Mouse (Mus musculus) retina, adult 2 months (tissue): Measurements from ENCODE around the gene Duxf3.
"Not testable (repeated sequence)": the region's sequence is repeated elsewhere in the genome, so short reads cannot be mapped to it uniquely, and the experiment has no call there.

Source experiments
- DNase-seq: peaks from one replicate; pipeline ENCODE4 v3.0.0-alpha.2; 2012; ENCODE audit warnings: low read depth, low spot score

Gene Duxf3

DNA sequence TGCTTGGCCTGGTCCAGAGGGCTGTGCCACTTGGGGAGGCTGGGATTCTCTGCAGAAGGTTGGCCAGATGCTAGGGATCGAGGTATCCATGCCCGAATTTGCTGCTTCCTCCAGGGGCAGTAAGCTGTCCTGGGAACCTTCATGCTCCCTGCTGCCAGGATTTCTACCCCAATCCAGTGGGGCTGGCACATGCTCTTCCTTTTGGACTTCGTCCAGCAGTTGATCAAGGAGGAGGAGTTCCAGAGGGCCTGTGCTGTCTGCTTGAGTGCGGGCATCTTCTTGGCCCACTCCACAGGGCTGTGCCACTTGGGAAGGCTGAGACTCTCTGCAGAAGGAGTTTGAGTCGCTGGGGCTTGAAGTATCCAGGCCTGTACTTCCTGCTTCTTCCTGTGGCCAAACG is 9.3 kb downstream of the Duxf3 start:
- not testable (repeated sequence) for DNase-seq

GRCm38 (mm10) chr10:58221571-58221970 is 10.9 kb downstream of the Duxf3 start:
- DNase-seq = not testable (repeated sequence)

DNA sequence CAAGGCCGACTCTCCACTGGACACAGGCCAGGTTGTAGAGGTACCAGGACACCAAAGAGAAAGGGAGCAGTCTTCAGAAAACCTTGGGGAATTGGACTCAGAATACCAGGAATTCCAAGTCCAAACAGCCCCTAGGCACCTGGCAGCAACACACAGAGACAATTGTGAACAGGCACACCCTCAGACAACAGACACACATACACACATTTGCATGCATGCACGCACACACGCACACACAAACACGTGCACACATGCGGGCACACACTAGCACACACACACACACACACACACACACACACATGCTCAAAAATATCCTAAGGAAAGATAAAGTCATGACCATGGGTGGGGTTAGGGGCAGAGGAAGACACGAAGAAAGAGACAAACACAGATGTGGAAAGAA is 11.7 kb downstream of the Duxf3 start:
- DNase-seq = no peak

DNA sequence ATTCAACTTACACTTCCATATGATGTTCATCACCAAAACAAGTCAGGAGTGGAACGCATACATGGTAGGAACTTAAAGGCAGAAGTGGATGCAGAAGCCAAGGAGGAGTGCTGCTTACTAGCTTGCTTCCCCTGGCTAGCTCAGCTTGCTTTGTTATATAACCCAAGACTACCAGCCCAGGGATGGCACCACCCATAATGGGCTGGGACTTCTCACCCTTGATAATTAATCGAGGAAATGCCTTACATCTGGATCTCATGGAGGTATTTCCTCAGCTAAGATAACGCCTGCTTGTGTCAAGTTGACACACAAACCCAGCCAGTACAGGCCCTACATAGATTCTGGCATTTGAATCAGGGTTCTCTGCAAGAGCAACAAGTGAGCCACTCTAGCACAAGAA is 15.1 kb downstream of the Duxf3 start:
- no peak for DNase-seq

DNA sequence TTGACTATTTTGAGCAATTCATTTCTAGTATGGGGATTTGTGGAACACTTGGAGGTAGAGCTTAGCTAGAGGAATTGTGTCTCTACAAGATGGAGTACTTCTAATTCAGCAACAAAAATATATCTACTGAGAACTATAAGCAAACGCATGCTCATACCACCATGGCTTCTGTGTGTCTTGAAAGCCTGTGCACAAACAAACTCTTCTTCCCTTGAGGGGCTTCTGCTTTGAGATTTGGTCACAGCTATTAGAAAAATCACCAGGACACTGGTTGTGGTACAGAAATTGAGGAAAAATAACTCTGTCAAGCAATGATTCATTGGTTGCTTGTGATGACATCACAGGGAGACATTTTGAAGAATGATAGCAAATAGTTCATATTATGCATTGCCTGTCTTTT is 17.1 kb downstream of the Duxf3 start:
- DNase-seq = no peak

DNA sequence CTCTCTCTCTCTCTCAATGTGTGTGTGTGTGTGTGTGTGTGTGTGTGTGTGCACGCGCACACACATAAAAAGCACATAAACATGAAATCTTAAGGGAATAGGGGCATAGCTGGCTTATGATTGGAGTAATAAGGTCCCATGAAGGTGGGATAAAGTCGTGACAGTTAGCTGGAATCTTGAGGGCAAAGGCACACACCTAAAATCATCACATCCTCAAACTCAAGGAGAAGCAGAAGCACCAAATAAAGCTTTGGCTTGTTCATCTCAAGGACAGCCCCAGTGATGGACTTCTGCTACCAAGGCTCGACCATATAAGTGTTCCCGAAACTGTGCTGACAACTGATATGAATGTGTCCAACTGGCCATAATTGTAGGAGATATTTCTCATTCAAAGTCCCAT is 17.5 kb downstream of the Duxf3 start:
- no peak for DNase-seq

DNA sequence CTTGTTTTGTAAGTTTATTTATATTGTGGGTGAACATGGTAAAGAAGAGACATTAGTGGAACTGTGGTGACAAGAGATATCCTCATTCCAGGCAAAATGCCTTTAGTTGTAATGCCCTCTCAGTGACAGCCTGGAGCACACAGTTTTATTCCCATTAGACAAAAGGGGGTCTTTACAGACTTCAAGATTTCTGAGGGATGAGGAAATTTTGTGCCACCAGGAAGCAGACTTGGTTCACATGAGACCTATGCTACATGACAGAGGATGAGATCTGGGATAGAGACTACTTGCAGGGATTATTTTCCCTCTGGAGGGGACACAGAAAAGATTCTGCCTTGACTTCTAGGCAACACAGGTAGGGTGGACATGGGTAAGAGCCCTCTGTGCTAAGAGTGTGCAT is 18.0 kb downstream of the Duxf3 start:
- DNase-seq = no peak

DNA sequence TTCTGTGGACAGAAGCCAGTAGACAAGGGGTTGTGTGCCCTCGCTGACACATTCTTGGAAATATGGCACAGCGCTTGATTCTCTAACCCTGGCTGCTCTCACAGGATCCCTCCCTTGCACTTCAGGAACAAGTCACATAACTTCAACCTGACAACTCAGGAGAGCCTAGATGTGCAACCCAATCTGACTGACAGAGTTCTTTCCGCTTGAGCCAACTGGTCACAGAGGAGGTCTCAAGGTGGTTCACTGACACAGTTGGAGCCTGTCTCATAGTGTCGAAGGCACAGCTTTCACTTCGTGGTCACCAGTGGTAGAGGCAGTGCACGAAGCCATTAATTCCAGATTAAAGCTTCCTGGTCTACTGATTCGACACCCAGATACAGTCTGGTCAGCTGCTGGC is 20.2 kb downstream of the Duxf3 start:
- no peak for DNase-seq

DNA sequence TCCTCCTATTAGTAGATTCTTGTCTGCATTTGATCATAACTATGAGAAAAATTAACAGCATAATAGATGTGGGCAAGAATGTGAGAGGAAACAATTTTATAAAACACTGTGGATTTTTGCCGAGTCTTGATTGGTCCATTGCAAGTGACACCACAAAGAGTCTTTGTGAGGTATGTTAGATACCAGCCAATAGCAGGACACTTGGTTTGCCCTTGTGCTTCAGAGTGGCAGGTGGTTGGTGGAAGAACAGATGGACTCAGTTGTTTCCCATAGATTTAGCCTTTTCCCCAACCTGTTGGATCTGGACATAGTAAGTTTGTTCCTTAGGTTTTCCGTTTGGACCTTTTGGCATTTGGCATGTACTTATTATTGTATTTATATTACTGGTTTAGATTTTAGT is 21.3 kb downstream of the Duxf3 start:
- DNase-seq = no peak

GRCm38 (mm10) chr10:58210514-58210913 is 22.0 kb downstream of the Duxf3 start:
- DNase-seq = no peak

DNA sequence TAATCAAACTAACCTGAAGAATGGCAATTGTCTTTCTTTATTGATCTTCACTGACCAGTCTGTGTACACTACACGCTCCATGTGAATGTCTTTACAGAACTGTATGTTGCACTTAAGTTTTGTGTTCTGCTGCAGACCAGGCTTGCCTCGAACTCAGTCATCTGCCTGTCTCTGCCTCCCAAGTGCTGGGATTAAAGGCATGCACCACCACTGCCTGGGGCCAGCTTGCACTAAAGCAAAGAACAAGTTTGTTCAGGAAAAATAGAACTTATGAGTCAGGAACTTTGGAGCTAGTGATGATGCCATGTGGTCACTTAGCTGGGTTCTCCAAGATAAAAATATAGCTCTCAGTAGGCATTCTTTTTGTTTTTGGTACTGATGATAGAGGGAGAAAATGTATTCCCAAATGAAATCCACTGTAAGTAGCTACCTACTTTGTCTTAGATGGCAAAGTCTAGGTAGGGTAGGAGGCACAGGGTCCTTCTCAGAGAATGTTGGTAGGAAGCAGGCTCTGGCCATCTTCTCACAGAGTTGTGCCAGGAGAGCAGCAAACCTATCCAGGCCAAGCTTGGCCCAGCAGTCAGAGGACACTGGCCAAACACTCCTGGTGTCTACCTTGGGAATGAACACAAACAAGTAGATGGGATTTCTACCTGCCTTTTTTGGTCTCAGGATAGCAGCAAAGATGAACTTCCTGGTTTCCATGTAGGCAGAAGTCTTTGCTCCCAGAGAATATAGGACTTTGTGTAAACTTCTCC is 22.6 kb downstream of the Duxf3 start:
- no peak for DNase-seq

DNA sequence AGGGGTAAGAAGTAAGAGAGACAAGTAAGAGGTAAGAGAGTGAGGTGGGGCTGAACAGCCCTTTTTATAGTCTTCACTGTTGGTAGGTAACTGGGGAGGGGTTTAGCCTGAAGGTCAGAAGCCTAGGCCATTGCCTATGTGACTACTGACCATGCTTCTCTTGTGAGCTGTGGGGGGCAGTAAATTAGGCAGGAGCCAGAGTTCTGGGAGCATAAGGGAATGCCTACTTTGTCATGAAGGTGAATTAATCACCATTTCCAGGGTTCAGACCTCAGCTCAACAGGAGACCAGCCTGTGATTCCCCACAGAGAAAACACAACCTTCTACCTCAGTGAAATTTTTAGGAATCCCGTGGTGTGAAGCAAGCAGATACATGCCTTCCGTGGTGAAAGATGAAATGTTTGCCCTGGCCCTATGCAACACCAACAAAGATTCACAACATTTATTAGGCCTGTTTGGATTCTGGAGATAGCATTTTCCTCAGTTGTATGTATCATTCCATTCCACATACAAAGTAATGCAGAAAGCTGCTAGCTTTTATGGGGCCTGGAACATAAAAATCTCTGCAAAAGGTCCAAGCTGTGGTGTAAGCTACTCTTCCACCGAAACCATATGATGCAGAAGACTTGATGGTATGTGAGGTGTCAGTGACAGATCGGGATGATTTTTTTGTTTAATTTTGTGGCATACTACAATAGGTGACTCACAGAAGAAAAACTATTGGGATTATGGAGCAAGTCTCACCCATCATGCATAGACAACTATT is 25.7 kb downstream of the Duxf3 start:
- DNase-seq = no peak

DNA sequence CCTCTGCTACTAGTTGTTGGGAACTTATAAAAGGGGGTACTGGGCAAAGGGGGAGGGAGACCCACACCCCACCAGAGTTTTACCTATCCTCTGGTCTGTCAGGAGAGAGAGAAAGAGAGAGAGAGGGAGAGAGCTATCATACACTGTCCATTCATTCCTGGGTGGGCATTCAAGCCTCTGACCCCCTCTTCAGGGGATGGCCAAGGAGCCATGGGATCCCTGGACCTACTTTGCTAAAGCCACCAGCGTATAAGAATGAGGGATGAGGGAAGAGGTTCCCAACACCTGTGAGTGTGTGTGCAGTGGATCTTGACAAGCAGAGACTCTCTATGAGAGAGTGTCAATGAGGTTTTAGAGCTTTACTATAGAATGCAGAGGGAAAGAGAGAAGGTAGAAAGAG is 26.5 kb downstream of the Duxf3 start:
- no peak for DNase-seq
